Mouse (Mus musculus) hindbrain, embryonic 13.5 days (tissue): Measurements from ENCODE around the gene Alpk3. TPM values are rescaled to one million over a fixed set of nuclear protein-coding genes. Genes with fewer than 3 reads are reported as not detected.

Experiments used
- ATAC-seq: fragments of 200-750 bp; cut with Nextera tagmentation; 2 replicates; pipeline ENCODE4 v1.8.0; 2017; ENCODE audit warnings: moderate TSS enrichment; ENCODE audit not compliant: low FRiP score
- H3K27ac ChIP-seq: fragments of 300-500 bp; sonication (generic); 2 replicates; pipeline ENCODE4 v1.5.1; 2015; ENCODE audit warnings: inconsistent platforms, mild to moderate bottlenecking, moderate library complexity
- H3K27me3 ChIP-seq: fragments of 300-500 bp; sonication (generic); 2 replicates; pipeline ENCODE4 v1.6.1; 2015; ENCODE audit warnings: mild to moderate bottlenecking, inconsistent platforms
- H3K36me3 ChIP-seq: fragments of 300-500 bp; sonication (generic); 2 replicates; pipeline ENCODE4 v1.6.1; 2015; ENCODE audit warnings: mild to moderate bottlenecking, inconsistent platforms
- H3K4me1 ChIP-seq: fragments of 300-500 bp; sonication (generic); replicated peaks from 2 replicates; pipeline ENCODE4 v1.6.1; 2015; ENCODE audit warnings: inconsistent platforms
- H3K4me2 ChIP-seq: fragments of 300-500 bp; sonication (generic); 2 replicates; pipeline ENCODE4 v1.6.1; 2015; ENCODE audit warnings: inconsistent platforms, mild to moderate bottlenecking, moderate library complexity
- H3K4me3 ChIP-seq: fragments of 300-500 bp; sonication (generic); 2 replicates; pipeline ENCODE4 v1.5.1; 2015; ENCODE audit warnings: mild to moderate bottlenecking, inconsistent platforms
- H3K9ac ChIP-seq: fragments of 300-500 bp; sonication (generic); 2 replicates; pipeline ENCODE4 v1.6.1; 2015; ENCODE audit warnings: mild to moderate bottlenecking, inconsistent platforms
- H3K9me3 ChIP-seq: fragments of 300-500 bp; sonication (generic); 2 replicates; pipeline ENCODE4 v1.6.1; 2016; ENCODE audit warnings: inconsistent platforms
- WGBS: fragments of 180-500 bp; shearing (Covaris S2); methylation state at CpG from one replicate; pipeline ENCODE4 v1.1.7; 2015; 5-methylcytosine and 5-hydroxymethylcytosine counted together
- polyA plus RNA-seq: library from polyadenylated mRNA; unstranded; fragments of >200 nt; fragmentation: Nextera tagmentation; extraction: Ambion mirVana; gene quantifications from 2 replicates; pipeline ENCODE4 v1.2.1, GENCODE M21; 2015

Alpk3 gene
- polyA plus RNA-seq, 1 experiment from 2014 or later = 0.14 TPM

GRCm38 (mm10) chr7:81112686-81113360 is 55.4 kb downstream of the Alpk3 start:
- no peak overlapping the region for H3K9ac ChIP-seq
- H3K36me3 ChIP-seq = no peaks in the 10 kb centered on the region
- no peaks in the 10 kb centered on the region for H3K27me3 ChIP-seq
- H3K4me3 ChIP-seq = no peak overlapping the region
- no peak for ATAC-seq
- no peak overlapping the region for H3K27ac ChIP-seq
- no peak overlapping the region for H3K4me2 ChIP-seq
- 59% methylated on average over 6 of the region's 6 CpGs for WGBS
- no peaks in the 10 kb centered on the region for H3K9me3 ChIP-seq
- no peaks in the 10 kb centered on the region for H3K4me1 ChIP-seq

- Histone ChIP-seq H3K4me2 (no peak within 1 kb of the TSS), H3K4me1 (no peaks in the 10 kb centered on the region), H3K4me3 (no peak within 1 kb of the TSS), H3K36me3 (no peaks in the 10 kb centered on the region), H3K27me3 (no peaks in the 10 kb centered on the region), H3K9ac (no peak within 1 kb of the TSS), H3K27ac (no peak within 1 kb of the TSS), H3K9me3 (no peaks in the 10 kb centered on the region)
- no peak for ATAC-seq
- 87% methylated on average over 6 of the region's 6 CpGs for WGBS
These were observed 57.2 kb downstream of the Alpk3 start, which contains the start of gene Slc28a1 for GRCm38 (mm10) chr7:81114555-81114954. TSS of gene Slc28a1 (plus strand) at chr7:81114799.

GRCm38 (mm10) chr7:81121099-81121498 is 63.7 kb downstream of the Alpk3 start:
- no peak for ATAC-seq
- H3K27me3 ChIP-seq = no peaks in the 10 kb centered on the region
- no peaks in the 10 kb centered on the region for H3K36me3 ChIP-seq
- peaks cover 13% of the 10 kb centered on the region for H3K4me1 ChIP-seq
- H3K4me2 ChIP-seq = no peak overlapping the region
- no peak overlapping the region for H3K4me3 ChIP-seq
- no peak overlapping the region for H3K27ac ChIP-seq
- no peaks in the 10 kb centered on the region for H3K9me3 ChIP-seq
- no peak overlapping the region for H3K9ac ChIP-seq
- WGBS = 65% methylated on average over 3 of the region's 3 CpGs

- Histone ChIP-seq H3K9ac (no peak overlapping the region), H3K9me3 (no peaks in the 10 kb centered on the region), H3K36me3 (no peaks in the 10 kb centered on the region), H3K27me3 (no peaks in the 10 kb centered on the region), H3K4me1 (peaks cover 13% of the 10 kb centered on the region), H3K27ac (no peak overlapping the region), H3K4me3 (no peak overlapping the region), H3K4me2 (no peak overlapping the region)
- ATAC-seq = no peak
- WGBS = 77% methylated on average over 2 of the region's 2 CpGs
These were observed 65.4 kb downstream of the Alpk3 start for GRCm38 (mm10) chr7:81122808-81123207.

- Histone ChIP-seq H3K4me2 (no peak overlapping the region), H3K27ac (no peak overlapping the region), H3K27me3 (no peaks in the 10 kb centered on the region), H3K36me3 (no peaks in the 10 kb centered on the region), H3K4me3 (no peak overlapping the region), H3K4me1 (peaks cover 13% of the 10 kb centered on the region), H3K9me3 (no peaks in the 10 kb centered on the region), H3K9ac (no peak overlapping the region)
- WGBS = 92% methylated on average over 5 of the region's 5 CpGs
- no peak for ATAC-seq
These were observed 66.2 kb downstream of the Alpk3 start for GRCm38 (mm10) chr7:81123553-81123952.

GRCm38 (mm10) chr7:81124773-81125172 is 67.4 kb downstream of the Alpk3 start:
- no peak overlapping the region for H3K4me2 ChIP-seq
- 81% methylated on average over 8 of the region's 8 CpGs for WGBS
- ATAC-seq = no peak
- H3K36me3 ChIP-seq = no peaks in the 10 kb centered on the region
- no peak overlapping the region for H3K27ac ChIP-seq
- peak overlapping the region; percentile 0; the same call in 1 of the 2 replicates for H3K9ac ChIP-seq
- H3K9me3 ChIP-seq = no peaks in the 10 kb centered on the region
- no peaks in the 10 kb centered on the region for H3K27me3 ChIP-seq
- H3K4me3 ChIP-seq = no peak overlapping the region
- H3K4me1 ChIP-seq = peaks cover 13% of the 10 kb centered on the region

GRCm38 (mm10) chr7:81125215-81126175 is 68.1 kb downstream of the Alpk3 start:
- ATAC-seq = peak; percentile 17; the same call in 1 of the 2 replicates

GRCm38 (mm10) chr7:81131864-81132263 is 74.5 kb downstream of the Alpk3 start:
- Histone ChIP-seq H3K4me3 (no peak overlapping the region), H3K9ac (no peak overlapping the region), H3K27me3 (no peaks in the 10 kb centered on the region), H3K4me2 (no peak overlapping the region), H3K4me1 (peaks cover 4% of the 10 kb centered on the region), H3K27ac (no peak overlapping the region), H3K9me3 (no peaks in the 10 kb centered on the region), H3K36me3 (no peaks in the 10 kb centered on the region)
- WGBS = 83% methylated on average over 7 of the region's 7 CpGs
- ATAC-seq = no peak

More at GRCm38 (mm10) chr7:81125215-81126175, 68.1 kb downstream of the Alpk3 start:
- no peaks in the 10 kb centered on the region for H3K9me3 ChIP-seq
- no peak overlapping the region for H3K4me2 ChIP-seq
- 65% methylated on average over 10 of the region's 10 CpGs for WGBS
- H3K27ac ChIP-seq = no peak overlapping the region
- no peak overlapping the region for H3K4me3 ChIP-seq
- no peak overlapping the region for H3K9ac ChIP-seq
- no peaks in the 10 kb centered on the region for H3K36me3 ChIP-seq
- H3K27me3 ChIP-seq = no peaks in the 10 kb centered on the region
- peaks cover 13% of the 10 kb centered on the region for H3K4me1 ChIP-seq

GRCm38 (mm10) chr7:81132851-81133279 is 75.5 kb downstream of the Alpk3 start:
- Histone ChIP-seq H3K4me3 (no peak overlapping the region), H3K27ac (no peak overlapping the region), H3K4me1 (peaks cover 4% of the 10 kb centered on the region), H3K4me2 (no peak overlapping the region), H3K9ac (no peak overlapping the region), H3K36me3 (no peaks in the 10 kb centered on the region), H3K9me3 (no peaks in the 10 kb centered on the region), H3K27me3 (no peaks in the 10 kb centered on the region)
- 7% methylated on average over 2 of the region's 2 CpGs for WGBS
- ATAC-seq = no peak

GRCm38 (mm10) chr7:81133416-81133815 is 76.0 kb downstream of the Alpk3 start:
- H3K4me3 ChIP-seq = no peak overlapping the region
- no peak for ATAC-seq
- H3K4me2 ChIP-seq = no peak overlapping the region
- no peaks in the 10 kb centered on the region for H3K27me3 ChIP-seq
- no peaks in the 10 kb centered on the region for H3K36me3 ChIP-seq
- H3K9ac ChIP-seq = no peak overlapping the region
- H3K4me1 ChIP-seq = peaks cover 4% of the 10 kb centered on the region
- 57% methylated on average over 6 of the region's 6 CpGs for WGBS
- H3K27ac ChIP-seq = no peak overlapping the region
- H3K9me3 ChIP-seq = no peaks in the 10 kb centered on the region

- no peaks in the 10 kb centered on the region for H3K36me3 ChIP-seq
- no peak overlapping the region for H3K4me3 ChIP-seq
- H3K27ac ChIP-seq = no peak overlapping the region
- no peak overlapping the region for H3K9ac ChIP-seq
- no peaks in the 10 kb centered on the region for H3K27me3 ChIP-seq
- no peaks in the 10 kb centered on the region for H3K9me3 ChIP-seq
- no peak overlapping the region for H3K4me2 ChIP-seq
- peak; percentile 36; the same call in 1 of the 2 replicates for ATAC-seq
- 73% methylated on average over 2 of the region's 2 CpGs for WGBS
- peaks cover 4% of the 10 kb centered on the region for H3K4me1 ChIP-seq
These were observed 76.5 kb downstream of the Alpk3 start for GRCm38 (mm10) chr7:81133941-81134340.

GRCm38 (mm10) chr7:81134614-81135067 is 77.2 kb downstream of the Alpk3 start:
- H3K36me3 ChIP-seq = no peaks in the 10 kb centered on the region
- no peak overlapping the region for H3K9ac ChIP-seq
- H3K4me1 ChIP-seq = peaks cover 4% of the 10 kb centered on the region
- H3K4me2 ChIP-seq = peak overlapping the region; percentile 13; the same call in 1 of the 2 replicates
- H3K9me3 ChIP-seq = no peaks in the 10 kb centered on the region
- 39% methylated on average over 9 of the region's 9 CpGs for WGBS
- H3K27me3 ChIP-seq = no peaks in the 10 kb centered on the region
- H3K4me3 ChIP-seq = no peak overlapping the region
- no peak overlapping the region for H3K27ac ChIP-seq
- ATAC-seq = peak; percentile 75
